Mouse (Mus musculus) thymus, adult 2 months (tissue): ENCODE results near the gene Eml2. TPM values are rescaled to one million over a fixed set of nuclear protein-coding genes. Genes with fewer than 3 reads are reported as not detected.

ENCODE experiments used
- DNase-seq: peaks from one replicate; pipeline ENCODE4 v3.0.0; 2021
- H3K27ac ChIP-seq: fragments of 200-500 bp; 2 replicates; pipeline ENCODE4 v1.5.1; 2012; ENCODE audit warnings: low read length, control low read depth; ENCODE audit not compliant: control insufficient read depth, insufficient read depth
- H3K27me3 ChIP-seq: fragments of 200-500 bp; 2 replicates; pipeline ENCODE4 v1.6.1; 2012; ENCODE audit warnings: mild to moderate bottlenecking, low read length, moderate library complexity, mixed read lengths; ENCODE audit not compliant: control insufficient read depth, insufficient read depth
- H3K36me3 ChIP-seq: fragments of 200-500 bp; 2 replicates; pipeline ENCODE4 v1.6.1; 2012; ENCODE audit warnings: mild to moderate bottlenecking, low read length, moderate library complexity; ENCODE audit not compliant: control insufficient read depth, insufficient read depth
- H3K4me1 ChIP-seq: fragments of 200-500 bp; replicated peaks from 2 replicates; pipeline ENCODE4 v1.6.1; 2012; ENCODE audit warnings: low read length; ENCODE audit not compliant: control insufficient read depth, insufficient read depth
- H3K4me3 ChIP-seq: fragments of 200-500 bp; 2 replicates; pipeline ENCODE4 v1.5.1; 2012; ENCODE audit warnings: mild to moderate bottlenecking, low read length, control low read depth, moderate library complexity; ENCODE audit not compliant: control insufficient read depth, insufficient read depth
- CTCF ChIP-seq: fragments of 200-500 bp; IDR thresholded peaks from 2 replicates; pipeline ENCODE4 v1.5.1; 2012; ENCODE audit warnings: mild to moderate bottlenecking, control low read depth, low read length, moderate library complexity, borderline replicate concordance; ENCODE audit not compliant: control insufficient read depth, poor library complexity, insufficient read depth; ENCODE audit errors: extremely low read depth
- POLR2A ChIP-seq: fragments of 200-500 bp; IDR thresholded peaks from 2 replicates; pipeline ENCODE4 v1.6.1; 2012; ENCODE audit warnings: mild to moderate bottlenecking, low read length, control low read depth, moderate library complexity; ENCODE audit not compliant: control insufficient read depth, poor library complexity, insufficient read depth; ENCODE audit errors: extremely low read depth
- WGBS: fragments of 180-500 bp; shearing (Covaris S2); methylation state at CpG from one replicate; pipeline ENCODE4 v1.1.7; 2018; 5-methylcytosine and 5-hydroxymethylcytosine counted together
- polyA plus RNA-seq: library from polyadenylated mRNA; depleted of rRNA; stranded (reverse); fragments of >200 nt; gene quantifications from 2 replicates; pipeline ENCODE4 v1.2.3, GENCODE M21; 2012

Gene Eml2
- polyA plus RNA-seq, 1 experiment: 40.3 TPM

- DNase-seq: no peak
- no peak overlapping the region for H3K27ac ChIP-seq
- no peak overlapping the region for H3K4me3 ChIP-seq
- no peak for TF ChIP-seq CTCF
- TF ChIP-seq POLR2A: no peak
- no peaks in the 10 kb centered on the region for H3K36me3 ChIP-seq
- H3K27me3 ChIP-seq: no peaks in the 10 kb centered on the region
- 96% methylated on average over 5 of the region's 5 CpGs for WGBS
- H3K4me1 ChIP-seq: peaks cover 8% of the 10 kb centered on the region
Measured at GRCm38 (mm10) chr7:19230899-19231298, 54.7 kb downstream of the Eml2 start.

- Histone ChIP-seq H3K27me3 (no peaks in the 10 kb centered on the region), H3K4me3 (no peak overlapping the region), H3K27ac (no peak overlapping the region), H3K36me3 (no peaks in the 10 kb centered on the region), H3K4me1 (peaks cover 6% of the 10 kb centered on the region)
- no peak for TF ChIP-seq CTCF
- no peak for TF ChIP-seq POLR2A
- no peak for DNase-seq
- 97% methylated on average over 3 of the region's 3 CpGs for WGBS
Measured at GRCm38 (mm10) chr7:19231849-19232248, 55.6 kb downstream of the Eml2 start.

- Histone ChIP-seq H3K4me3 (no peak overlapping the region), H3K36me3 (no peaks in the 10 kb centered on the region), H3K27ac (no peak overlapping the region), H3K4me1 (no peaks in the 10 kb centered on the region), H3K27me3 (no peaks in the 10 kb centered on the region)
- 75% methylated on average over 5 of the region's 5 CpGs for WGBS
- TF ChIP-seq POLR2A (no peak), CTCF (no peak)
- no peak for DNase-seq
Measured at GRCm38 (mm10) chr7:19234652-19235051, 58.4 kb downstream of the Eml2 start.

GRCm38 (mm10) chr7:19235092-19235671 lies 59.0 kb downstream of the Eml2 start:
- H3K4me1 ChIP-seq: no peaks in the 10 kb centered on the region
- TF ChIP-seq POLR2A: no peak
- no peak for TF ChIP-seq CTCF
- no peak overlapping the region for H3K27ac ChIP-seq
- WGBS: 88% methylated on average over 2 of the region's 2 CpGs
- no peaks in the 10 kb centered on the region for H3K36me3 ChIP-seq
- no peak overlapping the region for H3K4me3 ChIP-seq
- H3K27me3 ChIP-seq: no peaks in the 10 kb centered on the region
- DNase-seq: no peak

- Histone ChIP-seq H3K4me3 (no peak overlapping the region), H3K4me1 (no peaks in the 10 kb centered on the region), H3K36me3 (no peaks in the 10 kb centered on the region), H3K27ac (no peak overlapping the region), H3K27me3 (no peaks in the 10 kb centered on the region)
- WGBS: 93% methylated on average over 2 of the region's 2 CpGs
- no peak for DNase-seq
- TF ChIP-seq CTCF: no peak
- no peak for TF ChIP-seq POLR2A
Measured at GRCm38 (mm10) chr7:19236411-19236810, 60.2 kb downstream of the Eml2 start.

- Histone ChIP-seq H3K36me3 (no peaks in the 10 kb centered on the region), H3K27me3 (no peaks in the 10 kb centered on the region), H3K4me1 (no peaks in the 10 kb centered on the region), H3K4me3 (no peak overlapping the region), H3K27ac (no peak overlapping the region)
- DNase-seq: no peak
- TF ChIP-seq POLR2A (no peak), CTCF (no peak)
- 98% methylated on average over 4 of the region's 4 CpGs for WGBS
Measured at GRCm38 (mm10) chr7:19238344-19238743, 62.1 kb downstream of the Eml2 start.

GRCm38 (mm10) chr7:19239423-19239822 lies 63.2 kb downstream of the Eml2 start:
- no peaks in the 10 kb centered on the region for H3K4me1 ChIP-seq
- H3K27ac ChIP-seq: no peak overlapping the region
- H3K4me3 ChIP-seq: no peak overlapping the region
- H3K36me3 ChIP-seq: no peaks in the 10 kb centered on the region
- no peaks in the 10 kb centered on the region for H3K27me3 ChIP-seq
- 0% methylated on average over 1 of the region's 1 CpGs for WGBS
- TF ChIP-seq CTCF: peak; percentile 80; the same call in 1 of the 2 replicates
- TF ChIP-seq POLR2A: no peak
- peak; percentile 88 for DNase-seq
